In the genomic region with DNA sequence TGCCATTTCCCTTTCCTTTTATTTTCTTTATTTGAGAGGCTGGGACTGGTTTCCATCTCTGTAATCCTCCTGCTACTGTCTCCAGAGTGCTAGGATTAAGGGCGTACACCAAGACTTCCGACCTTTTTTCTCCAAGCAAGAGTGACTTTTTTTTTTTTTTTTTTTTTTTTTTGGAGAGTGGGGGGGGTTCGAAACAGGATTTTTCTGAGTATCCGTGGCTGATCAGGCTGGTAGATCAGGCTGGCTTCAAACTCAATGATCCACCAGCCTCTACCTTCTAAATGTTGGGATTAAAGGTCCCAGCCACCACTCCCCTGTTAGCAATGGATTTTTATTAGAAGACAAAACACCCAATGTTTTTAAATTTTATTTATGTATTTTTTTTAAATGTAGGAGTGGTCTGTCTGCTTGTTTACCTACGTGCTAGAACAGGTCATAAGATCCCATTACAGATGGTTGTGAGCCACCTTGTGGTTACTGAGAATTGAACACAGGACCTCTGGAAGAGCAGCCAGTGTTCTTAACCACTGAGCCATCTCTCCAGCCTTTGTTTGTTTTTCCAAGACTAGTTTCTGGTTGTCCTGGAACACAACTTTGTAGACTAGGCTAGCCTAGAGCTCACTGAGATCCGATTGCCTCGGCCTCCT, we compare ENCODE assay signal across 8 mouse cellular contexts. TPM values are rescaled to one million over a fixed set of nuclear protein-coding genes. Genes with fewer than 3 reads are reported as not detected.
A peak's percentile ranks its signal among the peaks of the same experiment; 100 is the strongest.
DNase-seq lines count a peak whose midpoint lies in the region; ATAC-seq and TF ChIP-seq lines count a peak whose summit lies in the region.

No protein-coding gene starts in this region.

- peak; percentile 48; the same call in 1 of the 2 replicates for ATAC-seq in hindbrain, embryonic 12.5 days (ENCODE audit: low FRiP score)
- ATAC-seq in liver, embryonic 15.5 days (ENCODE audit: insufficient read depth): no peak

- TF ChIP-seq POLR2A in kidney, adult 2 months (IDR thresholded peaks at IDR 0.05; ENCODE audit: low read depth, low read length): no peak
- TF ChIP-seq POLR2A in bone marrow, adult 2 months (IDR thresholded peaks at IDR 0.05; ENCODE audit: borderline replicate concordance, control insufficient read depth, low read depth, low read length): no peak

- no peaks in the 10 kb centered on the region for H3K27me3 ChIP-seq in kidney, adult 2 months (replicated peaks; ENCODE audit: control insufficient read depth, insufficient read depth, low read length)
- peaks cover 3% of the 10 kb centered on the region; the same call in 1 of the 2 replicates for H3K27me3 ChIP-seq in hindbrain, embryonic 12.5 days
- H3K27me3 ChIP-seq in liver, embryonic 15.5 days: peaks cover 16% of the 10 kb centered on the region

- peak; percentile 72 for DNase-seq in kidney, adult 2 months
- DNase-seq in kidney, postnatal 4 days: no peak
- peak; percentile 26 to 40 for DNase-seq in spleen, postnatal 10 days (ENCODE audit: low spot score in 2 of 2)
- no peak for DNase-seq in left cerebral cortex, adult 9 months (ENCODE audit: low spot score in 2 of 2)
- no peak for DNase-seq in frontal cortex, adult 2 months (ENCODE audit: extremely low spot score in 1 of 2, low spot score in 1 of 2)

- 0 out of 2 replicates have a peak, but pooled peaks have one; percentile 5 for TF ChIP-seq CTCF in kidney, adult 2 months (conservative IDR thresholded peaks at IDR 0.05; ENCODE audit: insufficient read depth, insufficient read length, low read depth, low read length)
- TF ChIP-seq CTCF in bone marrow, adult 2 months (IDR thresholded peaks at IDR 0.05; ENCODE audit: control insufficient read depth, insufficient read depth, low read length): no peak

- 24% methylated on average over 7 of the region's 7 CpGs for WGBS in kidney, adult 2 months
- 20% methylated on average over 7 of the region's 7 CpGs for WGBS in bone marrow, adult 2 months
- 26% methylated on average over 7 of the region's 7 CpGs for WGBS in hindbrain, embryonic 12.5 days
- WGBS in liver, embryonic 15.5 days (ENCODE audit: insufficient replicate concordance): 13% methylated on average over 7 of the region's 7 CpGs

- H3K36me3 ChIP-seq in kidney, adult 2 months (ENCODE audit: control insufficient read depth, insufficient read depth, low read length): peaks cover 2% of the 10 kb centered on the region; the same call in 1 of the 2 replicates
- peaks cover 2% of the 10 kb centered on the region; the same call in 1 of the 2 replicates for H3K36me3 ChIP-seq in hindbrain, embryonic 12.5 days
- H3K36me3 ChIP-seq in liver, embryonic 15.5 days (replicated peaks): peaks cover 33% of the 10 kb centered on the region

- peak overlapping the region; percentile 85 for H3K4me2 ChIP-seq in hindbrain, embryonic 12.5 days (replicated peaks)
- H3K4me2 ChIP-seq in liver, embryonic 15.5 days: peak overlapping the region; percentile 77

- H3K27ac ChIP-seq in kidney, adult 2 months (ENCODE audit: insufficient read depth, low read depth, low read length): peak overlapping the region; percentile 91
- H3K27ac ChIP-seq in bone marrow, adult 2 months (ENCODE audit: control insufficient read depth, insufficient read depth, low read depth, low read length, poor library complexity): peak overlapping the region; percentile 98
- peak overlapping the region; percentile 66 for H3K27ac ChIP-seq in hindbrain, embryonic 12.5 days
- peak overlapping the region; percentile 100 for H3K27ac ChIP-seq in liver, embryonic 15.5 days (replicated peaks)

- H3K4me1 ChIP-seq in kidney, adult 2 months (ENCODE audit: control insufficient read depth, insufficient read depth, low read length): peaks cover 20% of the 10 kb centered on the region
- peaks cover 1% of the 10 kb centered on the region for H3K4me1 ChIP-seq in bone marrow, adult 2 months (ENCODE audit: control insufficient read depth, insufficient read depth, low read length)
- peaks cover 25% of the 10 kb centered on the region for H3K4me1 ChIP-seq in hindbrain, embryonic 12.5 days
- peaks cover 54% of the 10 kb centered on the region for H3K4me1 ChIP-seq in liver, embryonic 15.5 days (replicated peaks)

- peak overlapping the region; percentile 80 for H3K4me3 ChIP-seq in kidney, adult 2 months (ENCODE audit: insufficient read depth, low read depth, low read length)
- H3K4me3 ChIP-seq in bone marrow, adult 2 months (replicated peaks; ENCODE audit: control insufficient read depth, low read depth, low read length): peak overlapping the region; percentile 92
- H3K4me3 ChIP-seq in hindbrain, embryonic 12.5 days: peak overlapping the region; percentile 70
- peak overlapping the region; percentile 88 for H3K4me3 ChIP-seq in liver, embryonic 15.5 days (replicated peaks)

- peak overlapping the region; percentile 85 for H3K9ac ChIP-seq in hindbrain, embryonic 12.5 days
- peak overlapping the region; percentile 69 for H3K9ac ChIP-seq in liver, embryonic 15.5 days

- no peaks in the 10 kb centered on the region for H3K9me3 ChIP-seq in hindbrain, embryonic 12.5 days (replicated peaks)
- H3K9me3 ChIP-seq in liver, embryonic 15.5 days (replicated peaks): no peaks in the 10 kb centered on the region

RNA-seq across cellular contexts. Expression of gene Plekha4, which starts 0.5 kb away (rescaled TPM):
- polyA plus RNA-seq in kidney, adult 2 months (2012; rRNA removed): 4.6 and 5.9 TPM in 2 replicates
- polyA plus RNA-seq in bone marrow, adult 2 months (2011; ENCODE audit: insufficient read depth, insufficient read length, low replicate concordance, missing spikeins): 2.1 and 8.9 TPM in 2 replicates
- 1.9 and 3.8 TPM in 2 replicates for polyA plus RNA-seq in hindbrain, embryonic 12.5 days (2016; fragmentation: Nextera tagmentation; extraction: Ambion mirVana)
- 0.66 and 0.75 TPM in 2 replicates for polyA plus RNA-seq in liver, embryonic 15.5 days (2015; fragmentation: Nextera tagmentation; extraction: Ambion mirVana)
- 5.4 and 8.5 TPM in 2 replicates for polyA plus RNA-seq in frontal cortex, adult 2 months (2012; rRNA removed)

RNA-seq across cellular contexts. Expression of gene Ppp1r15a, which starts 0.5 kb away (rescaled TPM):
- 26.6 and 28.2 TPM in 2 replicates for polyA plus RNA-seq in kidney, adult 2 months (2012; rRNA removed)
- 356 and 801 TPM in 2 replicates for polyA plus RNA-seq in bone marrow, adult 2 months (2011; ENCODE audit: insufficient read depth, insufficient read length, low replicate concordance, missing spikeins)
- 16.7 and 19.2 TPM in 2 replicates for polyA plus RNA-seq in hindbrain, embryonic 12.5 days (2016; fragmentation: Nextera tagmentation; extraction: Ambion mirVana)
- 280 and 325 TPM in 2 replicates for polyA plus RNA-seq in liver, embryonic 15.5 days (2015; fragmentation: Nextera tagmentation; extraction: Ambion mirVana)
- 19.9 and 20.3 TPM in 2 replicates for polyA plus RNA-seq in frontal cortex, adult 2 months (2012; rRNA removed)

RNA-seq across cellular contexts. Expression of gene Nucb1, which starts 16.4 kb away (rescaled TPM):
- polyA plus RNA-seq in kidney, adult 2 months (2012; rRNA removed): 397 and 405 TPM in 2 replicates
- polyA plus RNA-seq in bone marrow, adult 2 months (2011; ENCODE audit: insufficient read depth, insufficient read length, low replicate concordance, missing spikeins): 69.3 and 71.9 TPM in 2 replicates
- polyA plus RNA-seq in hindbrain, embryonic 12.5 days (2016; fragmentation: Nextera tagmentation; extraction: Ambion mirVana): 144 and 147 TPM in 2 replicates
- polyA plus RNA-seq in liver, embryonic 15.5 days (2015; fragmentation: Nextera tagmentation; extraction: Ambion mirVana): 118 and 131 TPM in 2 replicates
- 88.5 and 103 TPM in 2 replicates for polyA plus RNA-seq in frontal cortex, adult 2 months (2012; rRNA removed)

RNA-seq across cellular contexts. Expression of gene Hsd17b14, which starts 28.1 kb away (rescaled TPM):
- 43.9 and 48.3 TPM in 2 replicates for polyA plus RNA-seq in kidney, adult 2 months (2012; rRNA removed)
- polyA plus RNA-seq in bone marrow, adult 2 months (2011; ENCODE audit: insufficient read depth, insufficient read length, low replicate concordance, missing spikeins): 5.7 TPM in 1 of 2 replicates, not detected in the other
- 0.70 and 0.79 TPM in 2 replicates for polyA plus RNA-seq in hindbrain, embryonic 12.5 days (2016; fragmentation: Nextera tagmentation; extraction: Ambion mirVana)
- polyA plus RNA-seq in liver, embryonic 15.5 days (2015; fragmentation: Nextera tagmentation; extraction: Ambion mirVana): 1.9 and 2.2 TPM in 2 replicates
- 0.34 and 0.53 TPM in 2 replicates for polyA plus RNA-seq in frontal cortex, adult 2 months (2012; rRNA removed)

RNA-seq across cellular contexts. Expression of gene Dhdh, which starts 38.0 kb away (rescaled TPM):
- polyA plus RNA-seq in kidney, adult 2 months (2012; rRNA removed): 6.0 and 6.1 TPM in 2 replicates
- 2.7 and 4.8 TPM in 2 replicates for polyA plus RNA-seq in bone marrow, adult 2 months (2011; ENCODE audit: insufficient read depth, insufficient read length, low replicate concordance, missing spikeins)
- 3.4 and 3.5 TPM in 2 replicates for polyA plus RNA-seq in hindbrain, embryonic 12.5 days (2016; fragmentation: Nextera tagmentation; extraction: Ambion mirVana)
- polyA plus RNA-seq in liver, embryonic 15.5 days (2015; fragmentation: Nextera tagmentation; extraction: Ambion mirVana): 2.4 and 2.5 TPM in 2 replicates
- polyA plus RNA-seq in frontal cortex, adult 2 months (2012; rRNA removed): 8.0 and 8.8 TPM in 2 replicates

Comparison
In these comparisons a context has a peak if more than half of its experiments do, and no peak if none do; other contexts are left out.
1. DNase-seq: peak in kidney, adult 2 months (single experiment) and spleen, postnatal 10 days (2 of 2); none in kidney, postnatal 4 days (0 of 2), left cerebral cortex, adult 9 months (0 of 2) and frontal cortex, adult 2 months (0 of 2).
2. Peak in every context shown above with its lines, with median percentiles within 50 percentile points of each other: H3K27ac ChIP-seq and H3K4me3 ChIP-seq.